Mouse (Mus musculus) T-helper 17 cell (primary cell): ENCODE data around the gene Clic1.

Experiments used
- in situ Hi-C, 2 experiments: fragments of 300-600 bp; cut with MboI, MseI; formaldehyde crosslinking; loops; 1 replicate in 1 of 2; 2 replicates in 1 of 2; pipeline ENCODE4 v1.15.1; 2025; ENCODE audit warnings: high pct_unique_total_duplicates in 2 of 2

Clic1 gene

DNA sequence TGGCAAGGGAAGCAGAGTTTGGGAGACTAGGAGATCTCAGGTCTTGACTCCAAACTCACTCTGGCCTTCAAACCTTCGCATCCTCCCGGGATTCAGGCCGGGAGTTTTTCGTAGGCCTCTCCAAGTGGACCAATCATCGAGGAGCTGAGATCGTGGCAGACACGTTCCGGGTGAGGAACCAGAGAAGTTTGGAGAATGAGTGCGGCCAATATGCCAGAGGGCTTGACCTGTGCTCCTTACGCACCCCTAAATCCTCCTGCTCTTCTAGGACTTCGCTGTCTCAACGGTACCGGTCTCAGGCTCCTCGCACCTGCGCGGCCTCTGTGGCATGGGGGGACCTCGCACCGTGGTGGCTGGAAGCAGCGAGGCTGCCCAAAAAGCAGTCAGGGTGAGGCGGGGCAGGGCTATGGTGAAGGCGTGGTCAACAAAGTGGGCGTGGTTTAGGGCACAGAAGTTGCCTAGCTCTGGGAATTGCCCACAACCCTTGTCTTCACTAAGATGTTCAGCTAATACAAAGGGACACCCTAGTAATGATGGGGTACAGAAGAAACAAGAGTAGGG is 11.1 kb downstream of the Clic1 start:
- in situ Hi-C loops: loop anchor here (5.0 kb wide), 1 partner anchor 39 kb away; no protein-coding TSS in a partner anchor

DNA sequence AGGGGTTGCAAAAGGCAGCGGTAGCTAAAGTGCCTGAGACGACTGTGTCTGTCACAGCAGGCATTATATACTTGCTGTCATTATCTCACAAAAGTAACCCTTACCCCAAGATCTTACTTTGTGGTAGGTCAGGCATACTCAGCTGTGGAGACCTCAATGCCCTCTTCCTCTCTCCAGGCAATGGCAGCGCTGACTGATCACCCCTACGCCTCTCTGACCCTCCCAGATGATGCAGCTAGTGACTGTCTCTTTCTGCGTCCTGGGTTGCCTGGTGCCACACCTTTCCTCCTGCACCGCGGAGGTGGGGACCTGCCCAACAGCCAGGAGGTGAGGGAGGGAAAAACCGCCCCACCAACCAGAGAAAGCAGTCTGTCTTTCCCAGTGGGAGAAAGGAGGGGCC is 11.5 kb downstream of the Clic1 start:
- in situ Hi-C loops: loop anchor here (5.0 kb wide), 1 partner anchor 39 kb away; no protein-coding TSS in a partner anchor

DNA sequence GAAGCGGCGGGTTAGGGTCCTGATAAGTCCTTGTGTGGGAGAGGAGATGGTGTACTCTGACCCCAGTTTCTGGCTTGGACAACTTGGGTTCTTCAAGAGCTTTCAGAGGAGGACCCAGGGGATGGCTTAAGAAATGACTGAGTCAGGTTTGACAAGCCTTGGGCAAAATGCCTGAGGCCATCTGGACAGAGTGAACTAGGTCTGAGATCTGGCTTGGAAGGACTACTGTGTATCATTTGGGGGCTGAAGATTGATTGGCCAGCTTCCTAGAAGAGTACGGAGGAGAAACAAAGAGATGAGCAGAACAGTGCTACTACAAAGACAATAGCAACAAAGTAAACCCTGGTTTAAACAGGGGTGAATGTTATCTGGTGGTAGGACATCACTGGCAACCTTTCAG is 13.7 kb downstream of the Clic1 start:
- in situ Hi-C loops: loop anchor here (5.0 kb wide), 1 partner anchor 41 kb away; no protein-coding TSS in a partner anchor

DNA sequence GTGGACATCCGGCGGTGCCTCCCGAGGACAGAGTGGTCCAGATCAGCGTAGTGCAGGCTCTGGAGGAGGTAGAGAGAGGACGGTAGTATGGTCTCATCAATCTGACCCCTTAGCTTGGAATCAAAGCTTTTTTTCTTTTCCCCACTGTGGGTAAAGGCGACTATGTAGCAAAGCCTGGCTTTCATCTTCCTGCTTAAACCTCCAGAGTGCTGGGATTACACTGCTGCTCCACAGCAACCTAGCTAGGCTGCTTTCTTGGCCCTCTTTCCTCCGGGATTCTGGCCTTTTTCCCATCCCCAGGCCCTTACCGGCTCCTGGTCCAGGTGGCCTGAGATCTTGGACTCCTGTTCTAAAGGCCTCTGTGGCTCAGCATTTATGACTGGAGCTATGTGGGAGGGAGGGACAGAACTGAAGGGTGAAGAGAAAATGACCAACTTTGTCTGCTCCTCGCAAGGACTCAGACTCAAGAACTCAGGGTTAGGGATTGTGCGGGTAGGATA is 14.7 kb downstream of the Clic1 start:
- in situ Hi-C loops: loop anchor here (5.0 kb wide), 1 partner anchor 42 kb away; no protein-coding TSS in a partner anchor

DNA sequence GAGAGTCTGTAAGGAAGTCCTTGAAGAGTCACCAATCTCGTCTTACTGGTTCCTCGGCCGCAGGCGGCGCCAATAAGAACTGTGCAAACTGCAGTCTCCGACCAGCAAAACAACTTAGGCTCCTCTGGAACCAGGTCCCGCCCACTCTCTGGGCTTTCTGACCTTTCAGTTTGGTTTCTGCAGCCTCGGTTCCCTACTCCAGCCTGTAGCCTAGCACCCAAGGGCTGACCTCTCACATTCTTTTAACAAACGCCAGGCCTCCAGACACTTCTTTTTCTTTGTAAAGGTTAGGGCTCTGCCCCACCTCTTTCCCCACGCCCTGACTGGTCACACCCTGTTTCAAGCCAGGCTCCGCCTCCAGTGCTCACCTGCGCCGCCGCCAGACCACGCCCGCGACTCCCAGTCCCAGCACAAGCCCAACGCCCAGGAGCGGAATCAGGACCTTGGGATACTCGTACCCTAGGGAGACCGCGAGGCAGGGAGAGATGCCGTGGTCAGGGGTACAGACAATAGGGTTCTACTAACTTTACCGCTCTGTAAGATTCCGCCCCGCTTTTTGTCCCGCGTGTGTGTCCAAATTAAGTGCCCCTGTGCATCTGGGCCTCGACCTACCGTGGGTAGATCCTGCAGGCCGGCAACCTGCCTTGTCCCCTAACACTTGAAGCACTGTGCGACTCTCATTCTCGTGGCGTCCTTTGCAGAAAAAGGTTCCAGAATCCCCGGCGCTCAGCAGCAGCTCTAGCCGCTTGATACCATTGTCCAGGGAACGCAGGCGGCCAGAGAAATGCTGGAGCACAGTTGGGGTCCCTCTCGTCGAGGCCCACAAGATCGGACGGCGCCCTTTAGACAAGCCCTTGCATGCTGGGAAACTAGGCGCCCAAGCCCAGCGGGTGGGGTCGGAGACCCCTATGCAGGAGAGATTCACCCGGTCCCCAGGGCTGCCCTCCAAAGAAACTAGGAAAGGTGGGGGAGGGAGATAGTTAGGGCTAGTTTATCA is 15.5 kb downstream of the Clic1 start, which contains the start of gene Ly6g6c:
Ly6g6c (plus strand) TSS at position 438 of the 997 bp plus-strand sequence.
- in situ Hi-C loops: loop anchor here (5.0 kb wide), 1 partner anchor 43 kb away; no protein-coding TSS in a partner anchor

DNA sequence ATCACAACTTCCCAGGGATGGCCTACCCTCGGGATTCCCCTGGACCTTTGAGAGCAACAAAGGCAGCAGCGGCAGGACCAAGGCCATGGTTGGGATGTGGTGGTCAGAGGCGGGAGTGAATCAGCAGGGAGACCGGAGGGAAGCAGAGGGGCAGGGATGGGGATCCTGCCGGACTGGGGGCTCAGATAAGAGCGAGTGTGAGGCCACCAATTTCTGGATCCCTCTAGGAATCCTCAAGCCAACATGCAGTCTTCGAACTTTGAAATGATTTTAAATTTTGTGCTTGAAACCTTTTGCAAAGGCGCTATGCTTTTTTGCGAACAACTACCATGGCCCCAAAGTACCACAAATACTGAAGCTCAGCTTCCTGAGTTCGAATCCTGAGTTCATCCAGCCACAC is 16.3 kb downstream of the Clic1 start, which contains the start of gene Mpig6b:
Mpig6b (minus strand) TSS at position 101 of the 400 bp plus-strand sequence.
- in situ Hi-C loops: no loop called here

DNA sequence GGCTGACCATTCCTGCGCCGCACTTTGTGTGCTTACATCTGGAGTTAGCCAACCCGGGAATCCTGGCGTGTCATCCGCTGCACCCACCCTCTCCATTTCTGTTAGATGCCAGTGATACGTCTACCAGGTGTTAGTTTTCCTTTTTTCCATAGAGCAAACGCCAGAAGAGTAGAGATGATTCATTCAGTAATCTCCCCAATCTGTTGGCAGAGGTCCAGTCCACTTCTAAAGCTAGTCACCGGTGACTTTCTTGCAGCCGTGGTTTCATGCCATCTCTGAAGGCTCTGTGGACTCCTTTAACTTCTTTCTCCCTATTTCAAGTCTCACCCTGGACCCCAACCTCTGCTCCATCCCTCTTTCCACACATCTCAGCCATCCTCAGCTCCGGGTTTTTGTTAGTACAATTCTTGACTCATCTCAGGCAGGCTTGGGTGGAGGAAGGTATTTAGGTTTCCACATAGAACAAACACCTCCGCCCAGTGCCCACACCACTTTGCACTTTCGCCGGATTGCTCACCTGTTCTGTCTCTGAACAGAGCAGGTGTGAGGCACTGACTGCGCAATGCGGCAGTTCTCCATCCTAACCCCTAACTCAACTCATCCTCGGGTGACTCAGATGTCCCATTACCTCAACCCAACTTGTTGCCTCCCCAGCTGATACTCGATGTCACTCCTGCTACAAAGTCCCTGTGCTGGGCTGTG is 18.6 kb downstream of the Clic1 start:
- in situ Hi-C loops: no loop called here

DNA sequence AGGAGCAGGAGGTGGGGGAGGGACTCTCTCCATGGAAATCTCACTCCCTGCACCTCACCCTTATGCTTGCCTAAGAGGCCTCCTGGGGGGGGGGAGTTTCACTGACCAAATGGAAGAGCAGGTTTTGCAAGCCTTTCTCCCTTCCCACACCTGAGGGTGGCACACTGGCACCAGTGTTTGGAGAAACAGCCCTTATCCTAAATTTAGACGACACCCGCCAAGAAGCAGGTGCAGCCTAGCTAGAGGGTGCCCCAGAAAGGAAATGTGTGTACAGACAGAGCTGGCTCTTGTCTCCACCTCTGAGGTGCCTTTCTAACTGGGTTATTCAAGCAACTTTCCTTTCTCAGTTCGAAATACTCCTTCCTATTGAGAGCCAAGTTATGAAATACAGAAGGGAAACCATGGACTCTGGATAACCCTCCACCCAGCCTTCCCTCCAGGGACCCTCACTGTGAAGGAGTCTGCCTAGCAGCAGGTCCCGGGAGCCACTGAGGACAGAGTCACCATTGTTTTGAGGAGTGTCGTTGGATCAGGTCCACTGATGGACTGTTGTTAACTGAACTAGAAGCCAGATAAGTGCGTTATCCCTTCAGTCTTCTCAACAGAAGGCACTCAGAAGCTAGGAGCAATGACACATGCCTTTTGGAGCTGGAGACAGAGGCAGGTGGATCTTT is 20.9 kb downstream of the Clic1 start:
- in situ Hi-C loops: no loop called here

DNA sequence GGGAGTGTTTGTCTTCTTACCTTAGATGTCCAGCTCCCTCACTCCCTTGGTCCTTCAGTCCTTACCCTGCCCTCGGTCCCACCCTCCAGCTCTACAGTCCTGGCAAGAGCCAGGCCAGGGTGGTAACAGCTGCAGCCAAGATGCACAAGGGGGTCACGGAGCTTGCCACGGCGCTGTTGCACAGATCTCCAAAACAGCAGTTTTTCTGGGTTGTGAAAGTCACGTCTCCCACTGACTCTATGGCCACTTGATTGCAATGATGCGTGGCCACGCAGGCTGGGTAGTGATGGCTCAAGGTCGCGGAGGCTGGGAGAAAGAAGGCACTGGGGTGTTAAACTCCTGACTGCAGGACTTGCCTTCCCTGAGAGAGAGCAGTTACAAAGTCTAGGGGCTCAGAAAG is 21.7 kb downstream of the Clic1 start:
- in situ Hi-C loops: no loop called here

DNA sequence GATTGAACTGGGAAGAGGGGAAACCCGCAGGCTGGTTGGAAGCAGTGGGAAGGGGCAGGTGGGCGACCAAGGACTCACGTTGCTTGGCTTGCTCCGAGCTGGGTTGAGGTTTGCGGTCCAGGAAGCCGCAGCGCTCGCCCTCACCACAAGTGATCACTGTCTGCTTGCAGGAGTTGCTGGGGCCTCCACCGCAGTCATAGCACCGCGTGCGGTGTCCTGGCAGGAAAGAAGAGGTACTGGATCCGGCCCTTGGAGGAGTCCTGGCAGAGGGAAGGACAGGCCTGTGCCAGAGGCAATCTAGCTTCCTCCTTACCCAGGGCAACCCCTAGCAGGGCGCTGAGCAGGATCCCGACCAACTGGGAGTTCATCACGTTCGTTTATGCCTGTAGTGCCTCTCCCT is 24.3 kb downstream of the Clic1 start:
- in situ Hi-C loops: no loop called here

DNA sequence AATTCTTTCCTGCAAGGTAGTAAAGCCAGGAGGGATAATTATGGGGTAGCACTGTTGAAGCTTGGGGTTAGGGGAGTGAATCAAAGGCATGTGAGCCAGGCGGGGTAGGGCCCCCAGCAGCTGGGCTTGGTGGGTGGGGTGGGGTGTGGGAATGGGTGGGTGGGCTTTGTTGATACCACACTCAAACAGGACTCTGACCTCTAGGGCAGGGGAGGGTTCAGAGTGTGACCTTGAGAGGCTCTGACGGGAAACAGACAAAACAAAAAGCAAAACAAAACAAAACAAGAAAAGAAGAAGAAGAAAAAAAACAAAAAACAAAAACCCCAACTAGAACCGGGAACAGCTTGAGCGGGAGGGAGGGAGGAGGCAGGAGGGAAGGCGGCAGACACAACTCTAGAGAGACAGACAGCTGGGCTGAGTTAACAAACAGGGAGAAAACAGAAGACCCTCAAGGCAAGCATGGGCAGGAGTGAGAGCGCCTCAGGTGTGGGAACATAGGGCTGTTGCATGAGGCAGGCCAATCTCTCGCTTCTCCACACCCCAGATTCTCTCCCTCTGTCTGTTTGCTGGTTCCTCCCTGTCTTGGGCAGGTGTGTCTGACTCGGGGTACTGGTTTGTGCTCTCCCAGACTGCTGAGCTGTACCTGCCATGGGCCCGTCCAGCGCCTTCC is 26.9 kb downstream of the Clic1 start, which contains the start of gene Ly6g6e:
Ly6g6e (plus strand) TSS at position 396 of the 670 bp plus-strand sequence.
- in situ Hi-C loops: no loop called here

DNA sequence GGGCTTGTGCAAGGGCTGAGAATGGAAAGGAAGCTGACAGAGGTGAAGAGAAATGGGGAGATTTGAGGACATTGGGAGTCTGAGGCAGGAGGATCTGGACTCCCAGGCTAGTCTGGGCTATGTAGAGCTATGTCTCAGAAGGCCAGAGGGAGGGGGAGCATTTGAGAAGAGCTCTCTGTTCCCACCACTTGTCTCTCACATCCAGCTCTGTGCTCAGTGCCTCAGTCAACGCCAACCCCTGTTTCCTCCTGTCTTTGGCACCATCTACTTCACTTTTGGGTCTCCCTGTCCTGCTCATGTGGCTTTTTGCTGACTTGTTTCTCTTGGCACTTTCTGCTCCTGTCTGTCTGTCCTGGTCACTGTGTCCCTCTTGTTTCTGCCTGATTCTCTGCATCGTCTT is 27.5 kb downstream of the Clic1 start:
- in situ Hi-C loops: no loop called here

DNA sequence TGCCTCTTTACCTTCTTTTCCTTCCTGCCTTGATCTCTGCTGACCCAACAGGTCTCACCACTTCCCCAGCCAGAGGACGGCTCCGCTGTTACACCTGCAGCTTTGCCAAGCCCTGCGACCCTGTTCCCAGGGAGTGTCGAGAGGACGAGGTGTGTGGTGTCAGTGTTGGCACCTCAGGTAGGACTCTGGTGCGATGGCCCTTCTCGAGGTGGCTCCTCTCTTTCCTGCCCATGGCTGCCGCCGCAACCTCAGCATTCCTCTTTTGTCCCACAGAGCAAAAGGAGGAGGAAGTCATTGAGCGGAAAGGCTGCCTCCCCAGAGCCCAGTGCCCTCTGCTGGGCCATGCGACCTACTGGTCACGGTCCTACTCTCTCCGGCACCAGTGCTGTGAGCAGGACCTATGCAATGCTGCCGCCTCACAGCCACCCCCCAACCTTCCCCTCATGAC is 28.0 kb downstream of the Clic1 start, which contains the start of gene Ly6g6d:
Ly6g6d (minus strand) TSS at position 280 of the 448 bp plus-strand sequence.
- in situ Hi-C loops: no loop called here

DNA sequence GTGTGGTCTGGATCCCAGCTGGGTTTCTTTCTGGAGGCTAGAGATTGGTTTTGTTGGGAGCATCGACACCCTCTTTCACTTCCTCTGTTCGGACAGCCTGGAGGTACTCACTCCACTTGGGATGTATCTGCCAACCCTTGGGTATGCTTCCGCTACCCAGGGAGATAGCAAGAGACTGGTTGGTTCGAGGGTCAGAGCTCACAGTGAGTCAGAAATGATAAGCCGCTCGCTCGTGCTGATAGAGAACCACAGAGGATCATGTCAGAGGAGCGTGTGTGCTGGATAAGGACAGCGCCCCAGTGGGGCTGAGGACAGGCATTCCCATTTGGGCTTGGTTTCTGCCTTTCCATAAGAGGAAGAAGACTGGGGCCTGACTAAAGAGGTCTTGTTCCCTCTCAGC is 30.0 kb downstream of the Clic1 start:
- in situ Hi-C loops: no loop called here

DNA sequence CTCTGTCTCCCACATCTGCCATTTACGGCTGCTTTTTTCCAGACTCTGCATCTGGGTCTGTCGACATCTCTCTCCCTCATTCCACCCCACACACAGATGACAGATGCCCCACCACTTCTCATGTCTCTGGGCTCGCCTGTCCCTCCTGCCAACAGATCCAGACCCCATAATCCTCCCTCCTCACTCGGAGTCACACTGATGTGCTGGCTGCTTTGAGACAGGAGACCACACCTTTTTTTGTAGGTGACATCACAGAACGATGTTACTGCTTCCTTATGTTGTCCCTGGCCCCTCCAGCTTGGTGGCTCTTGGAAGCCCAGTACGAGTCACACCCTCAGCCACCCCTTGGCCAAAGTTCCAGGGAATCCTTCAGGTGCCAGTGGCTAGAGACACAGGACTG is 30.5 kb downstream of the Clic1 start:
- in situ Hi-C loops: no loop called here

DNA sequence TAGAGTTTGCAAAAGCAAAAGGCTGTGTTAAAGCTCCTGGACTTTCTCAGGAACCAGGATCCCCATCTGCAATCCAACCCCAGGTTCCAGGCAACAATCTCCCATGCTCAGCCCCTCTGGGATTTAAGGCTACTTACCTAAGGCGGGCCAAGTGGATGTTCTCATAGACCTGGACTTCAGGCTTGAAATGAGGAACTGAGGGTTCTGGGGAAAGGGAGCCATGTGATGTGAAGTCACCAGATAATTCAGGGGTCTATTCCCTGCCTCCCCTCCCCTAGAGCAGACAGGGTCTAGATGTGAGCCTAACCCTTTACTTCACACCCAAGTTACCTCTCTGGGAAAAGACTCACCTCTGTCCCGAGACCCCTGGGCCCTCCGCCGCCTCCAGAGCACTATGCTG is 30.9 kb downstream of the Clic1 start:
- in situ Hi-C loops: no loop called here

DNA sequence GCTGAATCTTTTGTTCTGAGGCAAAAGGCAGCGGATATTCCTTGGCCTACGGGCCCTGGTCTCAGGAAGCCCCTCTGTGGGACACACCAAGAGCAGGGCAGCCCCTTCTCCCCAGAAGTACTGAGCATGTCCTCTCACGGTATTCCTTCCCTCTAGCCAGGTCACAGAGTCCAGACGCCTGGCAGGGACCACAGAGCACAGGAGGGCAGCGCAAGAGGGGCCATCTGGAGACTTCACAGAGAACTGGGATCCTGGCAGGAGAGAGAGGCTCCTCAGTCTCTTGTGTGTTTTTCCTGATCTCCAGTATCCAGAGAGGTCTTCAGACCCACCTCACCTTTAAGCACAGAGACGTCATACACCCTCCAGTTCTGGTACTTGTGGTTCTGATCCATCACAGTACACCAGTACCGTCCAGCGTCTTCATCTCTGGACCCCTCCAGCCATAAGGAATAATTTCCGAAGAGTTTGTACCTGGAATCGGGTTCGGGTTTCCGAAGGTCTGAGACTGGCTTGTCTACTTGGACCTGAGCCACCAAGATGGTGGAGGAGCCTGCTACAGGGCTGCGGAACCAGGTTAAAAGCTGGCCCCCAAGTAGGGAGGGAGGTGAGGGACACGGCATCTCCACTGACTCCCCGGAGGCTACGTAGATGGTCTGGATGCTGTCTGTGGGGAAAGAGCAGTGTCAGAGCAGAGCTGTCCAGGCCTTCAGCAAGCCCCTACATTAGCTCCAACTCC is 33.2 kb downstream of the Clic1 start:
- in situ Hi-C loops: no loop called here

DNA sequence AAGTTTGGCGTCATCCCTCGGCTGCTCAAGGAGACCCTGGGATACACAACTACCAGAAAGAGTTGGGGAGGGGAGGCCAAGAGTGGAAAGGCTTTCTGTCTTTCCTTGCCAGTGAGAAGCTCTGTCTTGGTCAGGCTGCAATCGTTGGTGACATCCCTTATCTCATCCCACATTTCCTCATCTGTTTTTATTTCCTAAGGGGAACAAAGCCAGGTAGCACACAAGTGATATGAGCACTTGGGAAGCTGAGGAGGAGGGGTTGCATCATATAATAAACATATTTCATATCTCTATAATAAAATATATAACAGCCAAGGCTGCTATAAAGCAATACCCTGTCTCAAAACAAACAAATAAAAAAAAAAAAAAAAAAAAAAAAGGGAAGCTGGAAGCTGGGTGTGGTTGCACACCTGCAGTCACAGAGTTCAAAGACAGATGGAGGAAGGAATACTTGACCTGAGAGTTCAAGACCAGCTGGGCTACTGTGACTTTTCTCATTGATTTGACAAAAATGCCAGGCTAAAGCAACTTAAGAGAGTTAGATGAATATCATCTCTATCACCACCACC is 34.2 kb downstream of the Clic1 start:
- in situ Hi-C loops: no loop called here

DNA sequence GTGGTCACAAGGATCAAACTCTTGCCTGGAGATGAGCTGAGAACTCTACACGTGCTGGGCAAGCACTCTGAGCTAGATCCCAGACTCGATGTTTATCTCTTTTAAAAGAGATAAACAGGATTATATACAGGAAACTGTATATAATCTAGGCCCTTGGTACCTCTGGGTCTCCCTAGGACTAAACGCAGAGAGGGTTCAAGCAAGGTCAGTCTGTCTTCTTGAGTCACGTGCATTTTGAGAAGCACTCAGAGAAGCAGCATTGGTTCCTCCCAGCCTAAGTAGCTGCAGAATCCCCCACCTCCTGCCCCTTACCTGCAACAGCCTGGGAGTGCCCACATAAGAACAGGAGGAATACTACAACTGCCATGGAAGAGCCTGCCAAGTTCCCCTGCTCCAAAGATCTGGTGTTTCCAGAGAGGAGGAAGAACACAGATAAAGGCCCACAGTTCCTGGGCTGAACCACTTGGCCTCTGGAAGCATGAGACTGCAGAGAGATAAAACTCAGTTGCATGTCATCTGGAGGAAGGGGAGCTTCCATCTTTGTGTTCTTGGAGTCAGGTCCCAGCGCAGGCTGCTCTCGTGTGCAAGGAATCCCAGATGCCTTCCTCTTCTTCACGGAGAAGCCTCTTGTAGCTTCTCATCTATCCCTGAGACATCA is 35.6 kb downstream of the Clic1 start, which contains the start of gene Ly6g6f:
Ly6g6f (minus strand) TSS at position 403 of the 658 bp plus-strand sequence.
- in situ Hi-C loops: no loop called here
